Mouse (Mus musculus): ENCODE measurements around the gene Rnf40. TPM values are rescaled to one million over a fixed set of nuclear protein-coding genes. Genes with fewer than 3 reads are reported as not detected.
A peak's percentile ranks its signal among the peaks of the same experiment; 100 is the strongest.

Gene Rnf40
- polyA plus RNA-seq, 1 experiment from 2014 or later: 36.3 TPM

GRCm38 (mm10) chr7:127648516-127649201 is 60.1 kb downstream of the Rnf40 start:
- DNase-seq (ENCODE audit: low spot score) (no peak), ATAC-seq (replicated peaks; ENCODE audit: low FRiP score, low TSS enrichment, low read depth) (no peak)
- H3K4me2 ChIP-seq (ENCODE audit: low read length): no peak overlapping the region
- no peaks in the 10 kb centered on the region for H3K36me3 ChIP-seq (ENCODE audit: control insufficient read depth, insufficient read depth, low read length)
- no peaks in the 10 kb centered on the region for H3K27me3 ChIP-seq (replicated peaks; ENCODE audit: control insufficient read depth, insufficient read depth, low read length)
- no peak overlapping the region for H3K27ac ChIP-seq (ENCODE audit: low read depth)
- WGBS: 70% methylated on average over 4 of the region's 4 CpGs
- 0 out of 2 replicates have a peak, but pooled peaks cover 4% of the 10 kb centered on the region for H3K4me1 ChIP-seq (replicated peaks; ENCODE audit: control insufficient read depth, insufficient read depth, low read length)
- H3K4me3 ChIP-seq (ENCODE audit: low read depth, low read length): no peak overlapping the region
- no peak overlapping the region for H3K9ac ChIP-seq (ENCODE audit: low read length)
- no peaks in the 10 kb centered on the region for H3K9me3 ChIP-seq (ENCODE audit: control insufficient read depth, low read length)

GRCm38 (mm10) chr7:127649206-127649605 is 60.6 kb downstream of the Rnf40 start:
- Histone ChIP-seq H3K4me3 (ENCODE audit: low read depth, low read length) (no peak overlapping the region), H3K36me3 (ENCODE audit: control insufficient read depth, insufficient read depth, low read length) (no peaks in the 10 kb centered on the region), H3K4me2 (ENCODE audit: low read length) (no peak overlapping the region), H3K4me1 (replicated peaks; ENCODE audit: control insufficient read depth, insufficient read depth, low read length) (0 out of 2 replicates have a peak, but pooled peaks cover 4% of the 10 kb centered on the region), H3K27me3 (replicated peaks; ENCODE audit: control insufficient read depth, insufficient read depth, low read length) (no peaks in the 10 kb centered on the region), H3K9me3 (ENCODE audit: control insufficient read depth, low read length) (no peaks in the 10 kb centered on the region), H3K9ac (ENCODE audit: low read length) (no peak overlapping the region), H3K27ac (ENCODE audit: low read depth) (no peak overlapping the region)
- DNase-seq (ENCODE audit: low spot score) (no peak), ATAC-seq (replicated peaks; ENCODE audit: low FRiP score, low TSS enrichment, low read depth) (no peak)
- WGBS: 84% methylated on average over 6 of the region's 6 CpGs

GRCm38 (mm10) chr7:127651624-127652023 is 63.1 kb downstream of the Rnf40 start:
- Histone ChIP-seq H3K36me3 (ENCODE audit: control insufficient read depth, insufficient read depth, low read length) (no peaks in the 10 kb centered on the region), H3K4me2 (ENCODE audit: low read length) (peak overlapping the region; percentile 44), H3K9me3 (ENCODE audit: control insufficient read depth, low read length) (no peaks in the 10 kb centered on the region), H3K4me1 (replicated peaks; ENCODE audit: control insufficient read depth, insufficient read depth, low read length) (0 out of 2 replicates have a peak, but pooled peaks cover 4% of the 10 kb centered on the region), H3K9ac (ENCODE audit: low read length) (no peak overlapping the region), H3K4me3 (ENCODE audit: low read depth, low read length) (no peak overlapping the region), H3K27ac (ENCODE audit: low read depth) (no peak overlapping the region), H3K27me3 (replicated peaks; ENCODE audit: control insufficient read depth, insufficient read depth, low read length) (no peaks in the 10 kb centered on the region)
- ATAC-seq (replicated peaks; ENCODE audit: low FRiP score, low TSS enrichment, low read depth): no peak; the same call in 1 of the 2 replicates
- DNase-seq (ENCODE audit: low spot score): no peak
- 58% methylated on average over 2 of the region's 3 CpGs for WGBS

- no peaks in the 10 kb centered on the region for H3K36me3 ChIP-seq (ENCODE audit: control insufficient read depth, insufficient read depth, low read length)
- H3K4me3 ChIP-seq (ENCODE audit: low read depth, low read length): peak overlapping the region; percentile 11; the same call in 1 of the 2 replicates
- 8% methylated on average over 18 of the region's 18 CpGs for WGBS
- H3K27me3 ChIP-seq (replicated peaks; ENCODE audit: control insufficient read depth, insufficient read depth, low read length): no peaks in the 10 kb centered on the region
- H3K4me2 ChIP-seq (ENCODE audit: low read length): peak overlapping the region; percentile 44
- no peak overlapping the region for H3K27ac ChIP-seq (ENCODE audit: low read depth)
- ATAC-seq (replicated peaks; ENCODE audit: low FRiP score, low TSS enrichment, low read depth) (no peak), DNase-seq (ENCODE audit: low spot score) (peak; percentile 59)
- H3K9ac ChIP-seq (ENCODE audit: low read length): peak overlapping the region; percentile 2; the same call in 1 of the 2 replicates
- H3K9me3 ChIP-seq (ENCODE audit: control insufficient read depth, low read length): no peaks in the 10 kb centered on the region
- 0 out of 2 replicates have a peak, but pooled peaks cover 4% of the 10 kb centered on the region for H3K4me1 ChIP-seq (replicated peaks; ENCODE audit: control insufficient read depth, insufficient read depth, low read length)
These were observed 63.5 kb downstream of the Rnf40 start for GRCm38 (mm10) chr7:127652050-127652449.

- no peak for ATAC-seq (replicated peaks; ENCODE audit: low FRiP score, low TSS enrichment, low read depth)
- Histone ChIP-seq H3K36me3 (ENCODE audit: control insufficient read depth, insufficient read depth, low read length) (no peaks in the 10 kb centered on the region), H3K4me1 (replicated peaks; ENCODE audit: control insufficient read depth, insufficient read depth, low read length) (0 out of 2 replicates have a peak, but pooled peaks cover 4% of the 10 kb centered on the region), H3K9ac (ENCODE audit: low read length) (no peak overlapping the region), H3K4me3 (ENCODE audit: low read depth, low read length) (no peak overlapping the region), H3K9me3 (ENCODE audit: control insufficient read depth, low read length) (no peaks in the 10 kb centered on the region), H3K4me2 (ENCODE audit: low read length) (no peak overlapping the region), H3K27ac (ENCODE audit: low read depth) (no peak overlapping the region), H3K27me3 (replicated peaks; ENCODE audit: control insufficient read depth, insufficient read depth, low read length) (no peaks in the 10 kb centered on the region)
- no peak for DNase-seq (ENCODE audit: low spot score)
- WGBS: 79% methylated on average over 10 of the region's 10 CpGs
These were observed 65.8 kb downstream of the Rnf40 start for GRCm38 (mm10) chr7:127654318-127654717.

Other genes with a start within 250 kb of the Rnf40 start
- 4.2 and 4.5 TPM in 2 replicates for gene Zfp768, start 243.2 kb upstream of the Rnf40 start, polyA plus RNA-seq (2014; fragmentation: Nextera tagmentation; extraction: Ambion mirVana)
- 9.8 and 11.3 TPM in 2 replicates for gene Zfp747, start 212.7 kb upstream of the Rnf40 start, polyA plus RNA-seq (2014; fragmentation: Nextera tagmentation; extraction: Ambion mirVana)
- 6.2 and 7.4 TPM in 2 replicates for gene 9130019O22Rik, start 201.6 kb upstream of the Rnf40 start, polyA plus RNA-seq (2014; fragmentation: Nextera tagmentation; extraction: Ambion mirVana)
- 9.2 and 9.7 TPM in 2 replicates for gene E430018J23Rik, start 195.1 kb upstream of the Rnf40 start, polyA plus RNA-seq (2014; fragmentation: Nextera tagmentation; extraction: Ambion mirVana)
- gene Zfp764, start 181.9 kb upstream of the Rnf40 start, polyA plus RNA-seq (2014; fragmentation: Nextera tagmentation; extraction: Ambion mirVana): 9.6 and 10.6 TPM in 2 replicates
- gene Zfp688, start 166.7 kb upstream of the Rnf40 start, polyA plus RNA-seq (2014; fragmentation: Nextera tagmentation; extraction: Ambion mirVana): 24.1 and 25.2 TPM in 2 replicates
- 6.7 and 7.6 TPM in 2 replicates for gene Zfp689, start 139.6 kb upstream of the Rnf40 start, polyA plus RNA-seq (2014; fragmentation: Nextera tagmentation; extraction: Ambion mirVana)
- gene Prr14, start 129.2 kb upstream of the Rnf40 start, polyA plus RNA-seq (2014; fragmentation: Nextera tagmentation; extraction: Ambion mirVana): 43.4 and 45.6 TPM in 2 replicates
- gene Fbrs, start 109.6 kb upstream of the Rnf40 start, polyA plus RNA-seq (2014; fragmentation: Nextera tagmentation; extraction: Ambion mirVana): 11.4 and 13.9 TPM in 2 replicates
- 49.4 and 51.8 TPM in 2 replicates for gene Srcap, start 76.8 kb upstream of the Rnf40 start, polyA plus RNA-seq (2014; fragmentation: Nextera tagmentation; extraction: Ambion mirVana)
- 18.8 and 19.8 TPM in 2 replicates for gene Gm42715, start 69.2 kb upstream of the Rnf40 start, polyA plus RNA-seq (2014; fragmentation: Nextera tagmentation; extraction: Ambion mirVana)
- gene Tmem265, start 27.4 kb upstream of the Rnf40 start, polyA plus RNA-seq (2014; fragmentation: Nextera tagmentation; extraction: Ambion mirVana): 7.5 and 8.1 TPM in 2 replicates
- gene Phkg2, start 15.4 kb upstream of the Rnf40 start, polyA plus RNA-seq (2014; fragmentation: Nextera tagmentation; extraction: Ambion mirVana): 42.0 and 49.4 TPM in 2 replicates
- 6.9 and 7.7 TPM in 2 replicates for gene Ccdc189, start 172 bp upstream of the Rnf40 start, polyA plus RNA-seq (2014; fragmentation: Nextera tagmentation; extraction: Ambion mirVana)
- gene Zfp629, start 27.0 kb downstream of the Rnf40 start, polyA plus RNA-seq (2014; fragmentation: Nextera tagmentation; extraction: Ambion mirVana): 12.9 and 16.7 TPM in 2 replicates
- gene Bcl7c, start 120.2 kb downstream of the Rnf40 start, polyA plus RNA-seq (2014; fragmentation: Nextera tagmentation; extraction: Ambion mirVana): 50.3 and 56.4 TPM in 2 replicates
- gene Ctf1, start 124.0 kb downstream of the Rnf40 start, polyA plus RNA-seq (2014; fragmentation: Nextera tagmentation; extraction: Ambion mirVana): 13.6 and 14.0 TPM in 2 replicates
- 0.27 and 0.30 TPM in 2 replicates for gene Ctf2, start 143.4 kb downstream of the Rnf40 start, polyA plus RNA-seq (2014; fragmentation: Nextera tagmentation; extraction: Ambion mirVana)
- 3.3 and 4.2 TPM in 2 replicates for gene Fbxl19, start 155.8 kb downstream of the Rnf40 start, polyA plus RNA-seq (2014; fragmentation: Nextera tagmentation; extraction: Ambion mirVana)
- 17.1 and 21.9 TPM in 2 replicates for gene Orai3, start 181.0 kb downstream of the Rnf40 start, polyA plus RNA-seq (2014; fragmentation: Nextera tagmentation; extraction: Ambion mirVana)
- gene Setd1a, start 187.9 kb downstream of the Rnf40 start, polyA plus RNA-seq (2014; fragmentation: Nextera tagmentation; extraction: Ambion mirVana): 25.0 and 25.6 TPM in 2 replicates
- gene Gm49388, start 196.8 kb downstream of the Rnf40 start, polyA plus RNA-seq (2014; fragmentation: Nextera tagmentation; extraction: Ambion mirVana): 0.43 TPM in 1 of 2 replicates, not detected in the other
- gene Hsd3b7, start 211.8 kb downstream of the Rnf40 start, polyA plus RNA-seq (2014; fragmentation: Nextera tagmentation; extraction: Ambion mirVana): 21.6 and 22.0 TPM in 2 replicates
- gene Stx4a, start 235.5 kb downstream of the Rnf40 start, polyA plus RNA-seq (2014; fragmentation: Nextera tagmentation; extraction: Ambion mirVana): 21.7 and 28.1 TPM in 2 replicates
- gene Stx1b, start 235.8 kb downstream of the Rnf40 start, polyA plus RNA-seq (2014; fragmentation: Nextera tagmentation; extraction: Ambion mirVana): 4.9 and 6.1 TPM in 2 replicates